Mouse (Mus musculus) gastrocnemius, postnatal 25 days (tissue): ENCODE data around the gene Dhrs7. TPM values are rescaled to one million over a fixed set of nuclear protein-coding genes. Genes with fewer than 3 reads are reported as not detected.

Experiments
- DNase-seq: peaks from one replicate; pipeline ENCODE4 v3.0.0; 2022
- total RNA-seq, 2 experiments: library from RNA; stranded (reverse); gene quantifications; 1 replicate in 1 of 2; 2 replicates in 1 of 2; pipeline ENCODE4 v1.2.3; 2021

Gene Dhrs7
- total RNA-seq, 2 experiments from 2014 or later: 17.3 to 26.6 TPM

DNA sequence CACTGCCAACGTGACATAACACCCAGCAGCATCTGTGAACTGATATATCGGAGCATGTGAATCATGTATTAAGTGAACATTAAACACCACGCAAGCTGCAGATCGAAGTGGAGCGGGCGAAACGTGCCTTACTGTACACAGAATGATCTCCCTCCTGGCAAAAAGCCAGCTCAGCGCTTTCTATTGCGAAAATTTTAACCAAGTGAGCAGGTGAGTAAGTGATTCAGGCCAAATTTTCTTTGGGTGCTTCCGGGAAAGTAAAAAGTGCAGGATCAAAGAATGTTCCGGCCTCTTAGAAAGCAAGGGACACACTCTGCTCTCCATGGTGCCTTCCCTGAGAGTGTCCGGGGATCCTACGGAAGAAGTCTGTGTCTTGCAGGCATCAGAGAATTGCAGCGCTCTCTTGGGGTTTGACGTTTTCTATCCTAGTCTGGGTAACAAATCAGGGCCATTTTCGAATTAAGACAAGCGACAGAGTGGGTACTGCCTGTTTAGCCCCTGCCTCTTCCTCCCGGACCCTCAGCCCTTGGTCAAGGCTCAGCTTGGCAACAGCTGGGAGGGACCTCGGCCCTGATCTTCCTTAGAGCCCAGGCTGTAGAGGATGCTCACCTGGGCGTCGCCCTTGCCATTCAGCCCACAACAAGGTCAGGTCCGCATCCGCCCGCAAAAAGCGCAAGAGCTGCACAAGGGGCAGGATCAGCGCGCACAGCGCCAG lies 532 bp downstream of the Dhrs7 start:
- DNase-seq: no peak

DNA sequence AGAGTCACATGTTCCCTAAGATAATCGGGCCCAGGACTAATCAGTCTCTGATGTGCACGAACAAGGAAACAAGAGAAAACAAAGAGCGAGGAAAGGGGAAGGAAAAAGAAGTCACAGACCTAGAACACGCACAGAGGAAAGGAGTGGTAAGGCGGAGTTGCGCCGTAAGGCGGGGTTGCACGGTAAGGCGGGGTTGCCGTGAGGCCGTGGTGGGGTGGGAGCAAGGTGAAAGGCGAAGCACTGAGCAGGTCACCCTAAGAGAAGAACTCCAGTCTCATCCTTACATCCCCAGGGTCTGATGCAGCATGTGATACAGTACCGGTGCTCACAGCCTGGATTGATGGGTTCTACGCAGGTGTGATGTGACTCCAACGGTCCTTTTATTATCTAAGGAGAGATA lies 8.9 kb downstream of the Dhrs7 start:
- DNase-seq: no peak

DNA sequence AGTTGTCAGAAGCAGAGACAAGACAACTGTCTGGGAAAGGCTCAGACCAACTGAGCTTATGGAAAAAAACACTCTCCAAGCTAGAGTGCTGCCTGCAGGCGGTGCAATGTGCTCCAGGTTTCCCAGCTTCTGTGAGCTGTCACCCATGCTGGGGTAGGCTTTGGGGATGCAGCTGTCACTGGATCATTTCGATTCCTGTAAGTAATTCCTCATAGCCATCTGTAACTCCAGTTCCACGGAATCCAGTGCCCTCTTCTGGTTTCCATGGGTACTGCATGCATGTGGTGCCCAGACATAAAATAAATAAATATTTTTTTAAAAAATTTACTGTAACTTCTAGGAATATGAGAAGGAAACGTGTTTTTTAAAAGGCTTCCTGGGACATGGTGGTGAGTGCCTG lies 10.0 kb downstream of the Dhrs7 start:
- no peak for DNase-seq

DNA sequence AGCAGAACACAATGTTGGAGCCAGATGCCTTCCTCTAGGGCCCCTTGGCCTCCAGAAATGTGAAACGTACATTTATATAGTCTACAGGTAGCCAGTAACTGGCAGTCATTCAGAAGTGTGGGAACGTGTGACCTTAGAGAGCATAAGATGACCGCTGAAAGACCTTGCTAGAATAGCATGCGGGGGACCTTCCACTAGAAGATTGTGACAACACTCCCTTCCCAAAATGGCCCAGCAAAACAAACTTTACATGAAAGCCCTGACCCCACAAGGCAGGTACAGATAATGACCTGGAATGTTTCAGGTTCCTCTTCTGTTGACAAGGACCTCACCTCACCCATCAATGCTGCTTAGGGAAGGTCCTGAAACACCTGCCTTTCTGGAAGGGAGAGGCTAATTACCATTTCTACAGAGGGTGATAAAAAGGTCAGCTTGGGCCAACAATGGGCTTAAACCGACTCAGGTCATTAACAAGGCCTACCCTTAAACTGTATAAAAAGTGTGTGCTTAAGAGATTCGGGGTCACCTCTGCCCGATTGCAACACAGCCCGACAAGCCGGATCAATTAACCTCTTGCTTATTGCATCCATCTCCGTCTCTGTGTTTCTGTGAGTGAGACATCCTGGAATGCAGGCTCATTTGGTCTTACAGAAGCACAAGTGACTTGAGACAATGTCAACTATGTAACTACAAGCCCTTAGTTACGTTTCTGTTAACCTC lies 14.9 kb downstream of the Dhrs7 start, which contains the start of gene Gm4756:
Gene Gm4756, minus strand, starts transcription at position 51 of the 720 bp plus-strand sequence.
- no peak for DNase-seq

DNA sequence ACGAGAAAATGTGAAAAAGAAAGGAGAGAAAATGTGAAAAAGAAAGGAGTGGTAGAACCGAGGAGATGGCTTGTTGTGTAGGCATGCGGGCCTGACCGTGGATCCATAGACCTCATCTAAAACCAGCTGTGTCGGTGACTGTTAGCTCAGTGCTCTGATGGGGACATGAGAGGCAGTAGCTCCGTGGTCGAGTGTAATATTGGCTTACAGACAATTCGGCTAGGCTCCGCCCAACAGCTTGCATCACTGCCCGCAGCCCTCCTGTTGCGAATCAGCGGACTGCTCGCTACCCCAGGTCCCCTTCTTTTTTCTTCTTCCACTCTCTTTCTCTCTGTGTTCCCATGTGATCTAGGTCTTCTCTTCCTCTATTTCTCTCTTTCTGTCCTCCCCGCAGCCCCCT lies 15.8 kb downstream of the Dhrs7 start:
- no peak for DNase-seq

DNA sequence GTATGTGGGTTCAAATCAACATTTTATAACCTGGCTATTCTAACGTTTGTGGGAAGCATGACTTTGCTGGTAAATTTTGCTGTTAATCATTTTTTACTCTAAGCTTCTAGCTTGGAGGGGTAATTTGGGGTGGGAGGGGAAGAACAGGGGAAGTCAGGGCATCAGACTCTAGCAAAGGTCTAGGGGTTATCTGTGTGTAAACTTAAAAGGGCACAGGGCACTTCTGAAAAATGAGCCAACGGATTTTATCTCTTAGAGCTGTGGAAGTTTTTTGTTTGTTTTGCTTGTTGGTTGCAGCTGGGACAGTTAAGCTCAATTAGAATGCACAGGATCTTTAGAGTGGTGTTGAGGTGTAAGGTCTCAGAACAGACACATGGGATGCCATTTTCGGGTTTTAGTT lies 26.7 kb downstream of the Dhrs7 start:
- no peak for DNase-seq

DNA sequence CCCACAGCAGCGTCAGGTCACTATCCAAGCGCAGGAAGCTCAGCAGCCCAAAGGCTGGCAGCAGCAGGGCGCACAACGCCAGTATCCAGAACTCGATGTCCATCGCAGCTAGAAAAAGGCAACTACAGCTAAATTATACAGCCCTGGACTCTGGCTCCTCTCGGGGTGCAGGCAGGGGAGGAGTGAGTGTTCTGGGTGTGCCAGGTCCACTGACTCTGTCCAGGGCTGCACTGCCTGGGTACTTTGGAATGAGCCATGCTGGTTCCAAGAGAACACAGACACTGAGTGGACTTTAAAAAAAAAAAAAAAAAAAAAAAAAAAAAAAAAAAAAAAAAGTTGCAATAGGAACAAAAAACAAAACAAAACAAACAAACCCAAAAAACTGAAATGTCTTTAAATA lies 36.0 kb downstream of the Dhrs7 start:
- DNase-seq: no peak

DNA sequence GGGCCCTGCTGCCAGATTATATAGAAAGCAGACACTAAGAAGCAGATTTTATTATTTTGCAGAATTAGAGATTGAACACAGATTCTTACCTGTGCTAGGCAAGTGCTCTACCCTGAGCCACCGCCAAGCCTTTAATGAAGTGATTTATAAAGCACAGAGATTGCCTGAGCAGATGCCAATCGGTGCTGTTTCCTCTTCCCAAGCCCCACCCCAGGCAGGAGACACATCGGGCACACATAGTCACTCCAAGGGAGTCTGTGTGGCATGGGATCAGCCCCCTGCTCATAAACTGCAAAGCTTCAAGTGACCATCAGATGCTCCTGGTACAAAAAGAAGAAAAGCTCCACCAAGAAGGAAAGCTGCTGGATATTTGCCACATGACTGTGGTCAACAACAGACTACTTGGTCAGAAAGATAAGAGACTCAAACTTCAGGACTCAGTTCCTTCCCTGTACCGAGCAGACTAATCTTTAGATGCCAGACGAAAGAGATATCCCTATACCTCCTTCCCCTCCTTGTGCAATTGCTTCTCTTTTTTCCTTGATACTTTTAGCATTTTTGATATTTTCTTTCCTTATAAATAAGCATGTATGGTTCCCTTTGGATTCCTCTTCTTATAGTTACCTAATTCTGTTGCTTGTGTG lies 41.7 kb downstream of the Dhrs7 start:
- no peak for DNase-seq

- no peak for DNase-seq
These were observed 43.3 kb downstream of the Dhrs7 start for GRCm38 (mm10) chr12:72621441-72621840.

DNA sequence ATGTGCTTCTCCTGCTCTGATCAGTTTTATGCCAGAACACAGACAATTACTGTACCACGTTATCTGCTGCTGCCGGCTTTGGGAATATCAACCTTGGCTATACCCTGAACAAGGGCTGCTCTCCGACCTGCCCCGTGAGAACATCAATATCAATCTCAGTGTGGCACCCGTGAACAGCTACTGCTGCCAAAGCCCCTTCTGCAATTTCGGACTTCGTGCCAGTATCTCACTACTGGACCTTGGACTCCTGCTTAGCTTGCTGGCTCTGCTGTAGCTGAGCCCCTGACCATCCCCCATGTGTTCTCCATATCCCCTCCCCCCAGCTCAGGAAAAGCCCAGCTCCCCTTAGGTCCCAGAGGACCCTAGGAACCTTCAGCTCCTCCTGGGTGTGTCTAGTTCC lies 43.9 kb downstream of the Dhrs7 start:
- DNase-seq: no peak

DNA sequence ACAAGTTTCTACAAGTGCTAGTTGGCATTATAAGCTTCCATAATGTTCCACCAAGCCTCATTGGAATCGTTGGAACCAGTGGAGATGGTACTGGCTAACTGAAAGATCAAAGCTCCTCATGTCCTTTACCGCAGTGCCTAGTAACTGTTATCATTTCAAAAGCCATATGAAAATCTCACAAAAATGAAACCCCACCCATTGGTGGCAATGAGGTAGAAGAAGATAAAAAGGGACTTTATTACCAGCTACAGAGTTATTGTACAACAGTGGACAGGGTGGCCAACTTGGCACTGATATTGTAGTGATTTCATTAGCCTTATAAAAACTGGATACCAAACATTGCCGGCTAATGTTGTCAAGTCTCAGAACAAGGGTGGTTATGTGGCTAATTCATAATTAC lies 52.7 kb downstream of the Dhrs7 start:
- DNase-seq: no peak

Other genes starting within 250 kb of the Dhrs7 start
- under 1 TPM in 1 of 2 experiments, not detected in 1; 0.13 TPM for gene Lrrc9, start 223.0 kb downstream of the Dhrs7 start, total RNA-seq
- gene Pcnx4, start 128.5 kb downstream of the Dhrs7 start, total RNA-seq: 1 to 10 TPM; 2.5 TPM
- not detected for gene Gm4756, start 15.2 kb downstream of the Dhrs7 start, total RNA-seq
- 100 to 1,000 TPM; 215 to 234 TPM for gene Ppm1a, start 92.5 kb upstream of the Dhrs7 start, total RNA-seq